Mouse (Mus musculus): ENCODE measurements around the gene Scrn2.

Scrn2 gene

DNA sequence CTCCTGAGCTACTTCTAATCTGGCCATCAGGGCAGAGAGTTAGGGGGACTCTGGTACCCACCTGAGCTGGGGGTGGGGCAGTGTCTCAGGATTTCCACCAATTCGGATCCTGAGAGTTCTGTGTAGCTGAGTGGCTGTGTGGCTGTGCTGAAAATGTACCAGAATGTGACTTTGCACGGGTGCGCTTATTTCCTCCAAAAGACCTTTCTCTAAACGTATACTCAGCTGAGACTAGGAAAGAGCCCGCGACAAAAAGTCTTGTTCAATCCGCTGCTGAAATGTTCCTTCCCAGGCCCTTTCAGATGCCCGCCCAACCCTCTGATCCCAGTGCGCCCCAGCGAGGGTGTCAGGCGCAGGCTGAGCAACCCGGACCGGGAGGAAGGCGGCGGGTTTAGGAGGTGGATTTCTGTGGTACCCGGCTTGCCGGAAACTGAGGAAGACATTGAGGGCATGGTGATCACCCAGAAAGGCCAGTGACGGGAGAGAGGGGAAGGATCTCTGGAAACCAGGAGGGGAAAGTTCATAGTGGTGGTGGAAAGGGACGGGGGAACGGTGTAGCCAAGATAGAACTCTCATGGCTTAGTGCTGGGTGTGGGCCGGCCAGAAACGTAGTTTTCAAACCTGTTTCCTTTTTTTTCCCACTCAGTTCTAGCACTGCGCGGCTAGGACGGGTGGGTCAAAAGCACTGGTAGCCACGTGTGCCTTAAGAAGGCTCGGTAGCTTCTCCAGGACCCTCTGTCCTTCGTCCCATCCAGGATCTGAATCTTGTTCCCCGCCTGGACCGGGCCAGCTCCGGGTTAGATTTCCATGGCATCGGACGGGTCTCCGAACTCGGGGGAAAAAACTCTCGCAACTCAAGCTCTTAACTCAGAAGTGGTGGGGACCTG is 11.8 kb upstream of the Scrn2 start:
- in situ Hi-C loops (cut with MboI, MseI) = loop anchor here (5.0 to 10.0 kb wide), 2 partner anchors 106 to 1303 kb away; partner anchors contain the start of gene Zfp652

GRCm38 (mm10) chr11:97018583-97019344 is 11.0 kb upstream of the Scrn2 start:
- in situ Hi-C loops (cut with MboI, MseI) = loop anchor here (5.0 to 10.0 kb wide), 2 partner anchors 106 to 1304 kb away; partner anchors contain the start of gene Zfp652

- in situ Hi-C loops (cut with MboI, MseI) = loop anchor here (5.0 to 10.0 kb wide), 2 partner anchors 107 to 1305 kb away; partner anchors contain the start of gene Zfp652
Observed at GRCm38 (mm10) chr11:97019345-97019708, 10.4 kb upstream of the Scrn2 start.

GRCm38 (mm10) chr11:97021121-97021765 is 8.5 kb upstream of the Scrn2 start:
- in situ Hi-C loops (cut with MboI, MseI) = loop anchor here (5.0 kb wide), 1 partner anchor 34 kb away; no protein-coding TSS in a partner anchor

- in situ Hi-C loops (cut with MboI, MseI) = loop anchor here (5.0 kb wide), 1 partner anchor 35 kb away; no protein-coding TSS in a partner anchor
Observed at GRCm38 (mm10) chr11:97021873-97022484, 7.8 kb upstream of the Scrn2 start.

- in situ Hi-C loops (cut with MboI, MseI) = loop anchor here (5.0 kb wide), 1 partner anchor 38 kb away; no protein-coding TSS in a partner anchor
Observed at GRCm38 (mm10) chr11:97024977-97025376, 4.8 kb upstream of the Scrn2 start.

DNA sequence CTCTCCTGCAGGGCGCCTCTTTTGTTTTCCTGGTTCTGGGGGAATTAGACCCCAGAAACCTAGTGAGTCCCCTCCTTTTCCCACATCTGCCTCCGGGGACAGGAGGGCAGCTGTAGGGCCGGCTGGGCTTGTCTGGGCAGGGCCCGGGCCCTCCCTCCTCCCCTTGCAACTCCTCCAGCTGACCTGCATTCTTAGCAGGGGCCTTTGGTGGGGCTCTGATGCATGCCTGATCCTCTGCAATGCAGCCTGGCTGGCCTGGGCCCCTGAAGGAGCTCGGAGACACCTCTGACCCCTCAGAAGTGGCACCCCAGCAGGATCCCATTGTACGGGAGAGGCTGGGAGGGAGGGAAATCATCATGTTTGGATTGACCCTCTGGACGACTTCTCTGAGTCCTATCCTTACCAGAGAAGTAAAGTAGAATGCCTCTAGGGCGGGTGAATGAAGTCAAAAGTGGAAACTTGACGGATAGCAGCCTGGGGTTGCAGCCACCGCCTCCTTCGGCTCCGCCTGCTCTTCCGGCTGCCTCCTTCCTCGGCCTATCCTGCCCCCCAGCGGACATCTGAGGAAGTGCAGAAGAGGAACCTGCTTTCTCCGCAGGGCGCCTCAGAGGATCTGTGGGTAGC is 3.9 kb upstream of the Scrn2 start:
- in situ Hi-C loops (cut with MboI, MseI) = no loop called here

- in situ Hi-C loops (cut with MboI, MseI) = no loop called here
Observed at GRCm38 (mm10) chr11:97030426-97030825, 688 bp downstream of the Scrn2 start.

GRCm38 (mm10) chr11:97031977-97032376 is 2.2 kb downstream of the Scrn2 start:
- in situ Hi-C loops (cut with MboI, MseI) = no loop called here

DNA sequence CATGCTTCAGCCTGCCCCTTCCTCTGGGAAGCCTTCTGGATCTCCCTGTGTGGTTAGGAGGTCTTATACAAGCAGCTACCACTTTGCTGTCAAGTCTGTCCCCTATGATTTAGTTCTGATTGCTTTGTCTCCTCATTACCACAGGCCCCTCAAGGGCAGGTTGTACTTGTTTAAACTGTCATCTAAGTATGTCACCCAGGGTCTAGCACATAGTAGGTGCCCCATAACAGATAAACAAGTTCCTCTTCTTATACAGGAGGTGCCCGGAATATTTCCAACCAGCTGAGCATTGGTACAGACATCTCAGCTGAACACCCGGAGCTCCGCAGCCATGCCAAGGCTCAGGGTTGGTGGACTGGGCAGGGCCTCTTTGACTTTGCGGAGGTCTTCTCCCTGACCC is 2.8 kb downstream of the Scrn2 start:
- in situ Hi-C loops (cut with MboI, MseI) = no loop called here

- in situ Hi-C loops (cut with MboI, MseI) = no loop called here
Observed at GRCm38 (mm10) chr11:97033781-97034180, 4.0 kb downstream of the Scrn2 start.

- in situ Hi-C loops (cut with MboI, MseI) = no loop called here
Observed at GRCm38 (mm10) chr11:97036141-97036540, 6.4 kb downstream of the Scrn2 start.

DNA sequence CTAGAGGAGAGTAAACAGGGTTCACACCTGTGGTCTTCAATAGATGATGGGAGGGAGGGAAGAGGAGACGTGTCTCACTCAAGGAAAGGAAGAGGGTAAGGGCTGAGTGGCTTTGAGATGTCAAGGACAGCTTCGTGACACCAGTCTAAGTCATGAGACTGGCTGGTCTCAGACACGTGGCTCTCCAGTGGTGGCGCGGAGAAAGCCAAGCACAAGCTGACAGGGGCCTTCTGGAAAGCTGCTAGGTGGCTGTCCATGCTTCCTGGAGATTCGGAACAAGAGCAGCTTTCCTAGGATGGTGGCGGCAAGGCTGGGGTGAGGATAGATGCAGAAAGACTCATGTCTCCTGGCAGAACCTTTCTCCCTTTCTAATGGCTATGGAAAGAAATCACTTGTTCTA is 9.1 kb downstream of the Scrn2 start:
- in situ Hi-C loops (cut with MboI, MseI) = no loop called here

DNA sequence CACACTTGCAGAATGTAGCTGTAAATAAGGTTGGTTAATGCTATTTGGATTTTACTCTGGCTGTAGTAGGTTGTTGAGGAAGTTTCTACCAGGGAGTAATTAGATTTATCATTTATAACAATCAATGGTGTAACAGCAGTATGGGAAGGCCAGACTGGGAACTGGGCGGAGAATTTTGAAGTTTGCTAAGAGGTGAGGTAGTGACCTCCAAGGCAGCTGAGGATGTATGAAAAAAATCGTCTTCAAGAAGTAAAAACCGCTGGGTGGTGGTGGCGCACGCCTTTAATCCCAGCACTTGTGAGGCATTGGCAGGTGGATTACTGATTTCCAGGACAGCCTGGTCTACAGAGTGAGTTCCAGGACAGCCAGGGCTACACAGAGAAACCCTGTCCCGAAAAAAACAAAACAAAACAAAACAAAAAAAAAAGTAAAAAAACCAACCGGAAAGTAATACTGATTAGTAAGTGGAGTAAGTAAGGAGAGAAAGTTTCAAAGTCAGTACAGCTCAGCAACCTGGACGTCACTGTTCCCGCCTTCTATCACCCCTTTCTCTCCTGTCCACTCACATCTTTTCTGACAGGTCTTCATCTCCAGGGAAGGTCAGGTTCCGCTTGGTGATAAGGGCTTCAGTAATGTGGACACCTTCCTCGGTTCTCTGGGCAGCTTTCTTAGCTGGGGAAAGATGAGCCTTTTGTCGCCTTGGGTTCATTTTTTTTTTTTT is 10.7 kb downstream of the Scrn2 start:
- in situ Hi-C loops (cut with MboI, MseI) = no loop called here

GRCm38 (mm10) chr11:97041022-97041899 is 11.5 kb downstream of the Scrn2 start, which contains the start of the genes Lrrc46 and Mrpl10:
Gene Lrrc46, minus strand, starts transcription at chr11:97041407.
Gene Mrpl10, plus strand, starts transcription at chr11:97041560.
- in situ Hi-C loops (cut with MboI, MseI) = no loop called here

- in situ Hi-C loops (cut with MboI, MseI) = no loop called here
Observed at GRCm38 (mm10) chr11:97044902-97045301, 15.2 kb downstream of the Scrn2 start.

DNA sequence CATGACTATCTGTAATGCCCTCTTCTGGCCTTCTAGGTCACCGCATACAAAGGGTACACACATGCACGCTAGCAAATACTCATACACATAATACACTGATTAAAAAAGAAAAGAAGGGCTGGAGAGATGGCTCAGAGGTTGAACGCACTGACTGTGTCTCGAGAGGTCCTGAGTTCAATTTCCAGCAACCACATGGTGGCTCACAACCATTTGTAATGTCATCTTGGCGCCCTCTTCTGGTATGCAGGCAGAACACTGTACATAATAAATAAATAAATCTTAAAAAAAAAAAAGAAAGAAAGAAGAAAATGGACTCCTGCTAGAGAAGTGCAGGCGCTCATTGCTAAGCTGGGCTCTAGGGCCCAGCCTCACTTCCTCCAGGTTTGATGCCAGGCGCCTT is 16.1 kb downstream of the Scrn2 start:
- in situ Hi-C loops (cut with MboI, MseI) = no loop called here

DNA sequence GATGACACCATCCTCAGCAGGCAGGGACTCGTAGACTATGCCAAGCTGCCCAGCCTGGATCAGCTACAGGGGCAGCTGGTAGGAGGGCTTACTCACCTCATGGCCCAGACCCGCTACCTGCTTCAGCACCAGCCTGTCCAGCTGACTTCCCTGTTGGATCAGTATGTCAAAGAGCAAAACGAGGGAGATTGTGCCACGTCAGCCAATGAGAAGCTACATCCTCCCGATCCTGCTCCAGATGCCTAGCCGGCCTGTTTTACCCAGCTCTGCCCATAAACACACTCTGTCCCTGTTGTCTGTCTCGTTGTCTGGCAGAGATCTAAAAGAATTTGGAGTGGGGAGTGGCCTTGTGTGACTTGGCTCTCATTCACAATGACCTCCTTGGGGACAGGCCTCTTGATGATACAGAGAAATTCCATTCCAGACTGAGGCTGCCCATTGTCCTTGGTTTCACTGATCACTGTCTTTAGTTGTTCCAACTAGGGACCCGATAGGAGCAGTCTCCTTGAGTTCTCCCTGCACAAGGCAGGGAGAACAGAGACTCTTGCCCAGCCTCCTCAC is 18.4 kb downstream of the Scrn2 start:
- in situ Hi-C loops (cut with MboI, MseI) = no loop called here

All from T-helper 1 cell (primary cell).